Mouse (Mus musculus): ENCODE results near the gene Olfr646. TPM values are rescaled to one million over a fixed set of nuclear protein-coding genes. Genes with fewer than 3 reads are reported as not detected.

Gene Olfr646
- polyA plus RNA-seq (2015; fragmentation: Illumina TruSeq; extraction: RNeasy Lipid Tissue Mini Kit (QIAGEN cat#74804); ENCODE audit: insufficient read depth, low replicate concordance), result not detected

GRCm38 (mm10) chr7:104104757-104104972 lies at the start of gene Olfr646:
Gene Olfr646, plus strand, starts transcription at chr7:104104873.

DNA sequence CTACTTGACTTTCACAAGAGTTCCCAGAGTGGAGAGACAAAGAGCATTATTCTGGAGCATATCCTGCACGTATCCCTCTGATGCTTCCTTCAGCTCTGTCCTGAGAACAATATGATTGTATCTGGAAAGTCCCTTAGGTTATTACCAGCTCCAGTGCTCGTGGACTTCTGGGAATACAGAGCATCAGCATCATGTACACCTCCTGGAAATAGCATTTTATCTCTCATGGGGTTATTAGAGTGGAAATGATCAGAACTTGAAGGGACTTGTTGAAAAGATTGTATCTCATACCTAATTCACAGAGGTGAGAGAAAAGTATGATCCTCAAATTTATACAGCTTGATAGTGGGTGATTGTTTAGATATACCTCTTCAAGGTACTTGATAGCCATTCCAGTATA lies 43.3 kb upstream of the Olfr646 start, which contains the start of gene 4930516K23Rik:
TSS of gene 4930516K23Rik (minus strand) at position 101 of the 400 bp plus-strand sequence.

GRCm38 (mm10) chr7:104071769-104072168 lies 32.9 kb upstream of the Olfr646 start, which contains the start of gene Olfr644:
Gene Olfr644, minus strand, starts transcription at chr7:104071869.

GRCm38 (mm10) chr7:104085365-104085764 lies 19.3 kb upstream of the Olfr646 start, which contains the start of gene Olfr645:
Gene Olfr645, minus strand, starts transcription at chr7:104085465.

GRCm38 (mm10) chr7:104129726-104130125 lies 25.1 kb downstream of the Olfr646 start, which contains the start of gene Ubqln5:
Gene Ubqln5, minus strand, starts transcription at chr7:104129826.

GRCm38 (mm10) chr7:104137305-104137704 lies 32.6 kb downstream of the Olfr646 start, which contains the start of gene Olfr643:
Gene Olfr643, minus strand, starts transcription at chr7:104137405.

DNA sequence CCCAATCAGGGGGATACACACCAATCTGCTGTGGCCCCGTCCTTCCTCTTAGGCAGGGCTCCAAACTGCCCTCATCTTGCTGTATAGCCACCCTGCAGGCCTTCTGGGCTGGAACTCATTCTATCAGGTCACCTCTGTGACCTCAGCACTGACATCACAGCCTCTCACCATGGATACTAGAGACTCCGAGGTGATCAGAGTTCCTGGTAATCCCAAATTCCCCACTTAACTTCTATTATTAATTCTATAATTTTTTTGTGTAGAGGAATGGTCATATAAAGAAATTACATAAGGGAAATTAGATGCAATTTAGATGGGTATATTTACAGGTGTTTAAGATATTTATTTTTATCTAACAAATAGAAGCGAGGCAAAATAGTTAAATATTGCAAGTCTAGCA lies 38.5 kb downstream of the Olfr646 start, which contains the start of gene Ubqln3:
TSS of gene Ubqln3 (minus strand) at position 101 of the 400 bp plus-strand sequence.

DNA sequence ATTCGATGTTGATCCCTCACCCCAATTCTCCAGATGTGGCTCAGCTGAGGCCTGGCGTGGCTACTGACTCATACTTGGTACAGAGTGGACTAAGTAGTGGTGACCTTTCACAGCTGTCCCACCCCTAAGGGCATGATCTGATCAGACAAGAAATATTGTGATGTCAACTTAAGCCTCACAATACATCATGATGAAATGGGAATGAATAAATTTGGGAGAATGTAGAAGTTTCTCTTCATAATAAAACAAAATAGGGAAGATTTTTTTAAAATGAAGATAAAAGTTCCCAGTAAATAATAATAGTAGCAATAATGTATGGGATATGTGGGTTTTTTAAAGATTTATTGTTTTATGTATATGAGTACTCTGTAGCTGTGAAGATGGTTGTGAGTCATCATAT lies 45.8 kb downstream of the Olfr646 start, which contains the start of gene Ubqlnl:
TSS of gene Ubqlnl (minus strand) at position 101 of the 400 bp plus-strand sequence.

Other genes with a start within 250 kb of the Olfr646 start
- not detected for gene Olfr66, start 218.6 kb upstream of the Olfr646 start, polyA plus RNA-seq (2015; fragmentation: Illumina TruSeq; extraction: RNeasy Lipid Tissue Mini Kit (QIAGEN cat#74804); ENCODE audit: insufficient read depth, low replicate concordance)
- gene Olfr64, start 210.4 kb upstream of the Olfr646 start, polyA plus RNA-seq (2015; fragmentation: Illumina TruSeq; extraction: RNeasy Lipid Tissue Mini Kit (QIAGEN cat#74804); ENCODE audit: insufficient read depth, low replicate concordance), result not detected
- not detected for gene Olfr65, start 201.4 kb upstream of the Olfr646 start, polyA plus RNA-seq (2015; fragmentation: Illumina TruSeq; extraction: RNeasy Lipid Tissue Mini Kit (QIAGEN cat#74804); ENCODE audit: insufficient read depth, low replicate concordance)
- not detected for gene Olfr631, start 176.0 kb upstream of the Olfr646 start, polyA plus RNA-seq (2015; fragmentation: Illumina TruSeq; extraction: RNeasy Lipid Tissue Mini Kit (QIAGEN cat#74804); ENCODE audit: insufficient read depth, low replicate concordance)
- gene Olfr632, start 170.5 kb upstream of the Olfr646 start, polyA plus RNA-seq (2015; fragmentation: Illumina TruSeq; extraction: RNeasy Lipid Tissue Mini Kit (QIAGEN cat#74804); ENCODE audit: insufficient read depth, low replicate concordance), result not detected
- gene Olfr633, start 160.4 kb upstream of the Olfr646 start, polyA plus RNA-seq (2015; fragmentation: Illumina TruSeq; extraction: RNeasy Lipid Tissue Mini Kit (QIAGEN cat#74804); ENCODE audit: insufficient read depth, low replicate concordance), result not detected
- gene Olfr635, start 133.7 kb upstream of the Olfr646 start, polyA plus RNA-seq (2015; fragmentation: Illumina TruSeq; extraction: RNeasy Lipid Tissue Mini Kit (QIAGEN cat#74804); ENCODE audit: insufficient read depth, low replicate concordance), result not detected
- not detected for gene Olfr638, start 106.1 kb upstream of the Olfr646 start, polyA plus RNA-seq (2015; fragmentation: Illumina TruSeq; extraction: RNeasy Lipid Tissue Mini Kit (QIAGEN cat#74804); ENCODE audit: insufficient read depth, low replicate concordance)
- not detected for gene Olfr639, start 87.6 kb upstream of the Olfr646 start, polyA plus RNA-seq (2015; fragmentation: Illumina TruSeq; extraction: RNeasy Lipid Tissue Mini Kit (QIAGEN cat#74804); ENCODE audit: insufficient read depth, low replicate concordance)
- gene Olfr640, start 79.3 kb upstream of the Olfr646 start, polyA plus RNA-seq (2015; fragmentation: Illumina TruSeq; extraction: RNeasy Lipid Tissue Mini Kit (QIAGEN cat#74804); ENCODE audit: insufficient read depth, low replicate concordance), result not detected
- gene Olfr641, start 69.4 kb upstream of the Olfr646 start, polyA plus RNA-seq (2015; fragmentation: Illumina TruSeq; extraction: RNeasy Lipid Tissue Mini Kit (QIAGEN cat#74804); ENCODE audit: insufficient read depth, low replicate concordance), result not detected
- not detected for gene Olfr642, start 52.2 kb upstream of the Olfr646 start, polyA plus RNA-seq (2015; fragmentation: Illumina TruSeq; extraction: RNeasy Lipid Tissue Mini Kit (QIAGEN cat#74804); ENCODE audit: insufficient read depth, low replicate concordance)
- gene 4930516K23Rik, start 43.4 kb upstream of the Olfr646 start, polyA plus RNA-seq (2015; fragmentation: Illumina TruSeq; extraction: RNeasy Lipid Tissue Mini Kit (QIAGEN cat#74804); ENCODE audit: insufficient read depth, low replicate concordance), result not detected
- not detected for gene Olfr644, start 33.0 kb upstream of the Olfr646 start, polyA plus RNA-seq (2015; fragmentation: Illumina TruSeq; extraction: RNeasy Lipid Tissue Mini Kit (QIAGEN cat#74804); ENCODE audit: insufficient read depth, low replicate concordance)
- not detected for gene Olfr645, start 19.4 kb upstream of the Olfr646 start, polyA plus RNA-seq (2015; fragmentation: Illumina TruSeq; extraction: RNeasy Lipid Tissue Mini Kit (QIAGEN cat#74804); ENCODE audit: insufficient read depth, low replicate concordance)
- gene Ubqln5, start 25.0 kb downstream of the Olfr646 start, polyA plus RNA-seq (2015; fragmentation: Illumina TruSeq; extraction: RNeasy Lipid Tissue Mini Kit (QIAGEN cat#74804); ENCODE audit: insufficient read depth, low replicate concordance), result not detected
- not detected for gene Olfr643, start 32.5 kb downstream of the Olfr646 start, polyA plus RNA-seq (2015; fragmentation: Illumina TruSeq; extraction: RNeasy Lipid Tissue Mini Kit (QIAGEN cat#74804); ENCODE audit: insufficient read depth, low replicate concordance)
- gene Ubqln3, start 38.4 kb downstream of the Olfr646 start, polyA plus RNA-seq (2015; fragmentation: Illumina TruSeq; extraction: RNeasy Lipid Tissue Mini Kit (QIAGEN cat#74804); ENCODE audit: insufficient read depth, low replicate concordance), result not detected
- gene Ubqlnl, start 45.7 kb downstream of the Olfr646 start, polyA plus RNA-seq (2015; fragmentation: Illumina TruSeq; extraction: RNeasy Lipid Tissue Mini Kit (QIAGEN cat#74804); ENCODE audit: insufficient read depth, low replicate concordance), result not detected
- not detected for gene Olfm5, start 60.0 kb downstream of the Olfr646 start, polyA plus RNA-seq (2015; fragmentation: Illumina TruSeq; extraction: RNeasy Lipid Tissue Mini Kit (QIAGEN cat#74804); ENCODE audit: insufficient read depth, low replicate concordance)
- 0.15 TPM for gene Olfr648, start 78.5 kb downstream of the Olfr646 start, polyA plus RNA-seq (2015; fragmentation: Illumina TruSeq; extraction: RNeasy Lipid Tissue Mini Kit (QIAGEN cat#74804); ENCODE audit: insufficient read depth, low replicate concordance)
- not detected for gene Olfr649, start 91.1 kb downstream of the Olfr646 start, polyA plus RNA-seq (2015; fragmentation: Illumina TruSeq; extraction: RNeasy Lipid Tissue Mini Kit (QIAGEN cat#74804); ENCODE audit: insufficient read depth, low replicate concordance)
- gene Trim6, start 113.9 kb downstream of the Olfr646 start, polyA plus RNA-seq (2015; fragmentation: Illumina TruSeq; extraction: RNeasy Lipid Tissue Mini Kit (QIAGEN cat#74804); ENCODE audit: insufficient read depth, low replicate concordance), result 1.7 TPM
- gene Trim34a, start 139.6 kb downstream of the Olfr646 start, polyA plus RNA-seq (2015; fragmentation: Illumina TruSeq; extraction: RNeasy Lipid Tissue Mini Kit (QIAGEN cat#74804); ENCODE audit: insufficient read depth, low replicate concordance), result 157 TPM
- 69.3 TPM for gene Trim5, start 183.2 kb downstream of the Olfr646 start, polyA plus RNA-seq (2015; fragmentation: Illumina TruSeq; extraction: RNeasy Lipid Tissue Mini Kit (QIAGEN cat#74804); ENCODE audit: insufficient read depth, low replicate concordance)
- 305 TPM for gene Trim12a, start 210.6 kb downstream of the Olfr646 start, polyA plus RNA-seq (2015; fragmentation: Illumina TruSeq; extraction: RNeasy Lipid Tissue Mini Kit (QIAGEN cat#74804); ENCODE audit: insufficient read depth, low replicate concordance)
- gene Trim34b, start 224.6 kb downstream of the Olfr646 start, polyA plus RNA-seq (2015; fragmentation: Illumina TruSeq; extraction: RNeasy Lipid Tissue Mini Kit (QIAGEN cat#74804); ENCODE audit: insufficient read depth, low replicate concordance), result 4.3 TPM
- 101 TPM for gene Trim12c, start 248.5 kb downstream of the Olfr646 start, polyA plus RNA-seq (2015; fragmentation: Illumina TruSeq; extraction: RNeasy Lipid Tissue Mini Kit (QIAGEN cat#74804); ENCODE audit: insufficient read depth, low replicate concordance)

Measured in spleen, adult 10 weeks (tissue).